Mouse (Mus musculus): ENCODE data around the gene Insig1. TPM values are rescaled to one million over a fixed set of nuclear protein-coding genes. Genes with fewer than 3 reads are reported as not detected.

Insig1 gene
- total RNA-seq, 2 experiments from 2014 or later = 76.8 to 82.2 TPM

GRCm38 (mm10) chr5:28122491-28123454 lies 51.6 kb downstream of the Insig1 start:
- Histone ChIP-seq H3K27ac (no peak overlapping the region), H3K4me3 (no peak overlapping the region)
- TF ChIP-seq CTCF (IDR thresholded peaks at IDR 0.05) = peak; percentile 51
- intact Hi-C loops (cut with DNase I) = loop anchor here (2.0 to 5.0 kb wide), 3 partner anchors 38 to 1350 kb away; no protein-coding TSS in a partner anchor
- DNase-seq (ENCODE audit: extremely low spot score in 1 of 2, low spot score in 2 of 2) = no peak

- Histone ChIP-seq H3K4me3 (no peak overlapping the region), H3K27ac (no peak overlapping the region)
- no peak for DNase-seq (ENCODE audit: extremely low spot score in 1 of 2, low spot score in 2 of 2)
- intact Hi-C loops (cut with DNase I) = loop anchor here (2.0 to 5.0 kb wide), 3 partner anchors 37 to 1349 kb away; no protein-coding TSS in a partner anchor
- no peak for TF ChIP-seq CTCF (IDR thresholded peaks at IDR 0.05)
Observed at GRCm38 (mm10) chr5:28123455-28123825, 52.3 kb downstream of the Insig1 start.

- no peak overlapping the region for H3K27ac ChIP-seq
- H3K4me3 ChIP-seq = no peak overlapping the region
- intact Hi-C loops (cut with DNase I) = loop anchor here (5.0 kb wide), 2 partner anchors 88 to 1348 kb away; no protein-coding TSS in a partner anchor
- TF ChIP-seq CTCF (IDR thresholded peaks at IDR 0.05) = no peak
- no peak for DNase-seq (ENCODE audit: extremely low spot score in 1 of 2, low spot score in 2 of 2)
Observed at GRCm38 (mm10) chr5:28124321-28125230, 53.4 kb downstream of the Insig1 start.

Other genes starting within 250 kb of the Insig1 start
- gene Htr5a, start 229.2 kb upstream of the Insig1 start, total RNA-seq (2021) = 10 to 100 TPM; 14.5 to 14.7 TPM
- gene En2, start 94.3 kb downstream of the Insig1 start, total RNA-seq (2021) = under 1 TPM; 0.09 to 0.59 TPM
- gene Cnpy1, start 174.4 kb downstream of the Insig1 start, total RNA-seq (2021) = not detected
- gene Rbm33, start 245.8 kb downstream of the Insig1 start, total RNA-seq (2021) = 10 to 100 TPM; 72.1 to 75.2 TPM